Mouse (Mus musculus): ENCODE measurements around the gene Defb38. TPM values are rescaled to one million over a fixed set of nuclear protein-coding genes. Genes with fewer than 3 reads are reported as not detected.

Defb38 gene
- total RNA-seq (2014; rRNA removed) (not detected in 2 replicates), polyA plus RNA-seq (2015; fragmentation: Nextera tagmentation; extraction: Ambion mirVana) (not detected in 2 replicates)

DNA sequence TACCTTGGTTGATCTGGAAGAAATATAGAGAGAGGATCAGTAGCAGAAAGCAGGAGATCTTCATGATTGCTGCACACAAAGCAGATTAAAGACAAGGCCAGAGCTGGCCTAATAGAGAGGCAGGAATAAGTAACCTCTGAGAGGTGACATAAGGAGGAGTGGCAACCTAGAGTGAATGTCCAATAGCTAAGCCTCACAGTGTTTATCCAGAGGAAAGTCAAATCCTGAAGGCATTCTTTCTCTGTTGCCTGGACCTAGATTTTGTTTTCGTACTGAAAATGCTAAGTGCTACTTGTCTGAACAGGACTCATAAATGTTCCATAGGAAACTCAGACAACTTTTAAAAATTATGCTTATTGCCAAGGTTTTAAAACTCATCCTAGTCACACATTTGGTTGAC, at the start of gene Defb38:
TSS of gene Defb38 (minus strand) at position 101 of the 400 bp plus-strand sequence.
- no peak within 1 kb of the TSS for H3K4me2 ChIP-seq (ENCODE audit: low read depth, low read length, poor library complexity, severe bottlenecking)
- no peak within 1 kb of the TSS for H3K27ac ChIP-seq (ENCODE audit: low read depth, low read length)
- H3K36me3 ChIP-seq (ENCODE audit: insufficient read depth, low read length) = no peaks in the 10 kb centered on the region
- ATAC-seq (ENCODE audit: low FRiP score) = no peak
- no peak for TF ChIP-seq CTCF (IDR thresholded peaks at IDR 0.05)
- H3K27me3 ChIP-seq (ENCODE audit: insufficient read depth, low read length) = no peaks in the 10 kb centered on the region
- DNase-seq (ENCODE audit: low spot score) = no peak
- H3K4me3 ChIP-seq (ENCODE audit: low read depth, low read length) = no peak within 1 kb of the TSS
- 91% methylated on average over 1 of the region's 1 CpGs for WGBS
- H3K4me1 ChIP-seq (ENCODE audit: insufficient read depth, low read length) = no peaks in the 10 kb centered on the region
- no peak within 1 kb of the TSS for H3K9ac ChIP-seq (replicated peaks; ENCODE audit: low read length, poor library complexity, severe bottlenecking)
- H3K9me3 ChIP-seq (ENCODE audit: low read length) = no peaks in the 10 kb centered on the region

DNA sequence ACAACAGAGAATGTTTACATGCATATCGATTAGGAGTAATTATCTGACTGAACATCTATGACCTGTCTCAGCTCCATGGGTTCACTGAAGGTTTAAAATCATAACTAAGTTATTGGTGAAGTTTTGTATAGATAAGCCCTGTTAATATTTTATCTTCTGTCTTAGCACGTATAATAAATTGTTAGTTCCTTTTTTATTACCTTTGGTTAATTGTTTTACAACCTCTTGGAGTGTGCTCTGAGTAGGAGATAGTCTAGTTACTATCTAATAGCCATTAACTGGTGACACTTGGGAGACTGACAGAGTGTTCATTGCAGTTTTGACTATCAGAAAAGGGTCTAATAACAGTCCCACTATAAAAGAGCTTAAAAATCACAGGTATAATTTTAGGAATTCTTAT, 39.6 kb upstream of the Defb38 start:
- H3K27me3 ChIP-seq (ENCODE audit: insufficient read depth, low read length) = no peaks in the 10 kb centered on the region
- H3K4me3 ChIP-seq (ENCODE audit: low read depth, low read length) = no peak overlapping the region
- H3K4me1 ChIP-seq (ENCODE audit: insufficient read depth, low read length) = no peaks in the 10 kb centered on the region
- no peak overlapping the region for H3K9ac ChIP-seq (replicated peaks; ENCODE audit: low read length, poor library complexity, severe bottlenecking)
- 0 out of 2 replicates have a peak, but pooled peaks cover 4% of the 10 kb centered on the region for H3K9me3 ChIP-seq (ENCODE audit: low read length)
- H3K27ac ChIP-seq (ENCODE audit: low read depth, low read length) = no peak overlapping the region
- TF ChIP-seq CTCF (IDR thresholded peaks at IDR 0.05) = no peak
- DNase-seq (ENCODE audit: low spot score) (no peak), ATAC-seq (ENCODE audit: low FRiP score) (no peak)
- 81% methylated on average over 2 of the region's 2 CpGs for WGBS
- no peak overlapping the region for H3K4me2 ChIP-seq (ENCODE audit: low read depth, low read length, poor library complexity, severe bottlenecking)
- no peaks in the 10 kb centered on the region for H3K36me3 ChIP-seq (ENCODE audit: insufficient read depth, low read length)

DNA sequence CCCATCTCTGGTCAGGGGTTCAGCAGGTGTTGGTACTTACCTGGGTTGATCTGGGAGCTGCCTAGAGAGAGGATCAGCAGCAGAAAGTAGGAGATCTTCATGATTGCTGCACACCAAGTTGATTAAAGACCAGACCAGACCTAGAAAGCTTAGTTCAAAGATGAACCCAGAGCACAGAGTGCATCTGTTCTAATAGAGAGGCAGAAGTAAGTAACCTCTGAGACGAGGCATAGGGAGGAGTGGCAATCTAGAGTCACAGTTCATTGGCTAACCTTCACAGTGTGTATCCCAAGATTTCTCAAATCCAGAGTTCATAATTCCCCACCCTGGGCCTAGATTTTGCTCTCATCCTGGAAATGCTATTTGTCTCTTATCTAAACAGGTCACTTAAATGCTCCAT, 38.3 kb upstream of the Defb38 start, which contains the start of gene Defb39:
TSS of gene Defb39 (minus strand) at position 101 of the 400 bp plus-strand sequence.
- WGBS = 69% methylated on average over 1 of the region's 1 CpGs
- Histone ChIP-seq H3K36me3 (ENCODE audit: insufficient read depth, low read length) (no peaks in the 10 kb centered on the region), H3K27me3 (ENCODE audit: insufficient read depth, low read length) (no peaks in the 10 kb centered on the region), H3K4me2 (ENCODE audit: low read depth, low read length, poor library complexity, severe bottlenecking) (no peak within 1 kb of the TSS), H3K9me3 (ENCODE audit: low read length) (0 out of 2 replicates have a peak, but pooled peaks cover 4% of the 10 kb centered on the region), H3K4me1 (ENCODE audit: insufficient read depth, low read length) (no peaks in the 10 kb centered on the region), H3K27ac (ENCODE audit: low read depth, low read length) (no peak within 1 kb of the TSS), H3K9ac (replicated peaks; ENCODE audit: low read length, poor library complexity, severe bottlenecking) (no peak within 1 kb of the TSS), H3K4me3 (ENCODE audit: low read depth, low read length) (no peak within 1 kb of the TSS)
- no peak for TF ChIP-seq CTCF (IDR thresholded peaks at IDR 0.05)
- DNase-seq (ENCODE audit: low spot score) (no peak), ATAC-seq (ENCODE audit: low FRiP score) (no peak)

DNA sequence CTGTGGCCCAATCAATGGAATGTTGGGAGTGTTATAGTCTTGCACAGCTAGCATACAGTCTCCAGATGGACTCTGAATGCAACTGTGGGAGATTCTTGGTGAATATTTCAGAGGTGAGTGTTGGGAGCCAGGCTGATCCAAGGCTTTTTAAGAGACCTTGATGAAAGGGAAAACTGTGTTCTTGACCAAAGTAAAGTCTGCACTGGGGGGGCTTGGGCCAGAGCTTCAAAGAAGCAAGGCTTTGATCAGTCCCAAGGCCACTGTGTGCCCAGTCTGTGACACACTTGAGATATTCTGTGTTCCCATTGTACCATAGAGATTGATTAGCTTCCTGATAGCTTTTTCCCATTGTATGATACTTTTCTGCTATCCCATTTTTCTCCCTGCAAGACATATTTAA, 36.5 kb upstream of the Defb38 start:
- DNase-seq (ENCODE audit: low spot score) (no peak), ATAC-seq (ENCODE audit: low FRiP score) (no peak)

DNA sequence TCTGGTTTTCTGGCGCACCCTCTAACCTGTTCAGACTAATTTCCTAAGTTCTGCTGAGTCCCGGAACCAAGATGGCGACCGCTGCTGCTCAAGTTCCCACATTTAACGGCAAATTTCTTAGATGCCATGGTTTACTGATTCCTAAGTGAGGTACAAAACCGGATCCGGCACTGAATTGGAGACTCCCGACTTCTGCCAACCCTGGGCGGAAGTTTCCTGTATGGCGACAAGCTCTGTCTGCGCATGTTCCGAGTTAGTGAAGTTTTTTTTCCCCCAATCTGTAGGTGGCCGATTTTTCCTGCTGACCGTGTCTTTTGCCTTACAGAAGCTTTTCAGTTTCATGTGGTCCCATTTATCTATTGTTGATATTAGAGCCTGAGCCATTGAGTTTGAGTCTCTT, 18.9 kb upstream of the Defb38 start:
- no peak overlapping the region for H3K9ac ChIP-seq (replicated peaks; ENCODE audit: low read length, poor library complexity, severe bottlenecking)
- no peaks in the 10 kb centered on the region for H3K27me3 ChIP-seq (ENCODE audit: insufficient read depth, low read length)
- no peaks in the 10 kb centered on the region for H3K9me3 ChIP-seq (ENCODE audit: low read length)
- H3K4me2 ChIP-seq (ENCODE audit: low read depth, low read length, poor library complexity, severe bottlenecking) = no peak overlapping the region
- H3K36me3 ChIP-seq (ENCODE audit: insufficient read depth, low read length) = no peaks in the 10 kb centered on the region
- ATAC-seq (ENCODE audit: low FRiP score) (no peak), DNase-seq (ENCODE audit: low spot score) (no peak)
- H3K4me3 ChIP-seq (ENCODE audit: low read depth, low read length) = no peak overlapping the region
- H3K27ac ChIP-seq (ENCODE audit: low read depth, low read length) = no peak overlapping the region
- no peaks in the 10 kb centered on the region for H3K4me1 ChIP-seq (ENCODE audit: insufficient read depth, low read length)
- 94% methylated on average over 14 of the region's 14 CpGs for WGBS
- no peak for TF ChIP-seq CTCF (IDR thresholded peaks at IDR 0.05)

More for the DNA sequence above, 36.5 kb upstream of the Defb38 start:
- no peak overlapping the region for H3K9ac ChIP-seq (replicated peaks; ENCODE audit: low read length, poor library complexity, severe bottlenecking)
- no peaks in the 10 kb centered on the region for H3K36me3 ChIP-seq (ENCODE audit: insufficient read depth, low read length)
- H3K27me3 ChIP-seq (ENCODE audit: insufficient read depth, low read length) = no peaks in the 10 kb centered on the region
- H3K4me1 ChIP-seq (ENCODE audit: insufficient read depth, low read length) = no peaks in the 10 kb centered on the region
- 0 out of 2 replicates have a peak, but pooled peaks cover 4% of the 10 kb centered on the region for H3K9me3 ChIP-seq (ENCODE audit: low read length)
- no peak for TF ChIP-seq CTCF (IDR thresholded peaks at IDR 0.05)
- H3K4me3 ChIP-seq (ENCODE audit: low read depth, low read length) = no peak overlapping the region
- H3K4me2 ChIP-seq (ENCODE audit: low read depth, low read length, poor library complexity, severe bottlenecking) = no peak overlapping the region
- no peak overlapping the region for H3K27ac ChIP-seq (ENCODE audit: low read depth, low read length)

Other genes with a start within 250 kb of the Defb38 start
- gene Defb40, start 48.3 kb downstream of the Defb38 start, total RNA-seq (2014; rRNA removed) = not detected in 2 replicates
- not detected in 2 replicates for gene Defb40, start 48.3 kb downstream of the Defb38 start, polyA plus RNA-seq (2015; fragmentation: Nextera tagmentation; extraction: Ambion mirVana)
- gene Defb37, start 35.5 kb downstream of the Defb38 start, total RNA-seq (2014; rRNA removed) = not detected in 2 replicates
- gene Defb37, start 35.5 kb downstream of the Defb38 start, polyA plus RNA-seq (2015; fragmentation: Nextera tagmentation; extraction: Ambion mirVana) = not detected in 2 replicates
- not detected in 2 replicates for gene Defb39, start 38.2 kb upstream of the Defb38 start, total RNA-seq (2014; rRNA removed)
- gene Defb39, start 38.2 kb upstream of the Defb38 start, polyA plus RNA-seq (2015; fragmentation: Nextera tagmentation; extraction: Ambion mirVana) = not detected in 2 replicates
- not detected in 2 replicates for gene Defb12, start 88.3 kb upstream of the Defb38 start, total RNA-seq (2014; rRNA removed)
- gene Defb12, start 88.3 kb upstream of the Defb38 start, polyA plus RNA-seq (2015; fragmentation: Nextera tagmentation; extraction: Ambion mirVana) = not detected in 2 replicates
- gene Defb34, start 97.2 kb upstream of the Defb38 start, total RNA-seq (2014; rRNA removed) = not detected in 2 replicates
- gene Defb34, start 97.2 kb upstream of the Defb38 start, polyA plus RNA-seq (2015; fragmentation: Nextera tagmentation; extraction: Ambion mirVana) = not detected in 2 replicates
- gene Gm45826, start 114.2 kb upstream of the Defb38 start, total RNA-seq (2014; rRNA removed) = not detected in 2 replicates
- not detected in 2 replicates for gene Gm45826, start 114.2 kb upstream of the Defb38 start, polyA plus RNA-seq (2015; fragmentation: Nextera tagmentation; extraction: Ambion mirVana)
- not detected in 2 replicates for gene Defb14, start 167.8 kb upstream of the Defb38 start, total RNA-seq (2014; rRNA removed)
- not detected in 2 replicates for gene Defb14, start 167.8 kb upstream of the Defb38 start, polyA plus RNA-seq (2015; fragmentation: Nextera tagmentation; extraction: Ambion mirVana)
- not detected in 2 replicates for gene Defb4, start 172.1 kb upstream of the Defb38 start, total RNA-seq (2014; rRNA removed)
- not detected in 2 replicates for gene Defb4, start 172.1 kb upstream of the Defb38 start, polyA plus RNA-seq (2015; fragmentation: Nextera tagmentation; extraction: Ambion mirVana)
- not detected in 2 replicates for gene Defb6, start 198.9 kb upstream of the Defb38 start, total RNA-seq (2014; rRNA removed)
- not detected in 2 replicates for gene Defb6, start 198.9 kb upstream of the Defb38 start, polyA plus RNA-seq (2015; fragmentation: Nextera tagmentation; extraction: Ambion mirVana)
- gene Defb46, start 213.3 kb upstream of the Defb38 start, total RNA-seq (2014; rRNA removed) = not detected in 2 replicates
- not detected in 2 replicates for gene Defb46, start 213.3 kb upstream of the Defb38 start, polyA plus RNA-seq (2015; fragmentation: Nextera tagmentation; extraction: Ambion mirVana)
- not detected in 2 replicates for gene Defb5, start 221.0 kb upstream of the Defb38 start, total RNA-seq (2014; rRNA removed)
- gene Defb5, start 221.0 kb upstream of the Defb38 start, polyA plus RNA-seq (2015; fragmentation: Nextera tagmentation; extraction: Ambion mirVana) = not detected in 2 replicates

Measured in midbrain, postnatal 0 days (tissue).